Mouse (Mus musculus): ENCODE data around the gene Upk3bl.

DNA sequence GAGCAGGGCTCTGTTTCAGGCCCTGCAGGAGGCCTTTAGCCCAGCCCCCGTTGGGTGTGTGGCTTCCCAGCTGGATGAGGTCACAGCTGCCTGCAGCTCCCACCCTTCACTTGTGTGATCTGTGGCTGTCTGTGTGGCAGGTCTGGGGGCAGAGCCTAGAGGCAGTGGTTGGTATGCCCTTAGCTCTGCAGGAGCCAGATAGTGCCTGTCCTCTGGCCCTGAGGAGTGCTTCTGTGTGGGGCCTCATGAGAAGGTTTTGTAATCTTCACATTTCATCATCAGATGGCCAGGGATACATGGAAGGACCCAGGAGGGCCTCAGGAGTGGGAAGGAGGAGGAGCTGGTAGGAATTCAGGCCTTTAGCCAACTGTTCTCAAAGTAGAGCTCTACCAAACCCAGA is 34.4 kb upstream of the Upk3bl start:
- no peak for TF ChIP-seq POLR2A (IDR thresholded peaks at IDR 0.05; ENCODE audit: insufficient read depth, low read length)
- TF ChIP-seq CTCF (IDR thresholded peaks at IDR 0.05; ENCODE audit: low read depth, low read length): no peak
- TF ChIP-seq EP300 (IDR thresholded peaks at IDR 0.05; ENCODE audit: insufficient read depth, low read depth, low read length): no peak

Measured in ES-Bruce4 (cell line).